Mouse (Mus musculus): ENCODE results near the gene Zfp866.

GRCm38 (mm10) chr8:69771221-69771620 is 19.8 kb downstream of the Zfp866 start:
- TF ChIP-seq POLR2A (IDR thresholded peaks at IDR 0.05; ENCODE audit: extremely low read depth, insufficient read depth, low read length), result no peak
- no peak for TF ChIP-seq CTCF (IDR thresholded peaks at IDR 0.05; ENCODE audit: extremely low read depth, insufficient read depth, low read length)

Measured in cortical plate, adult 2 months (tissue).